Mouse (Mus musculus) lung, postnatal 36 days (tissue): Measurements from ENCODE around the gene Rom1.

Experiments used
- DNase-seq: peaks from one replicate; pipeline ENCODE4 v3.0.0; 2022; ENCODE audit warnings: mixed read lengths

Rom1 gene

GRCm38 (mm10) chr19:8941515-8942217 lies 12.5 kb upstream of the Rom1 start, which contains the start of gene Mta2:
Gene Mta2, plus strand, starts transcription at chr19:8941875.
- peak; percentile 96 for DNase-seq

GRCm38 (mm10) chr19:8941136-8941514 lies 12.0 kb upstream of the Rom1 start:
- no peak for DNase-seq

GRCm38 (mm10) chr19:8940526-8941133 lies 11.5 kb upstream of the Rom1 start:
- DNase-seq: no peak

GRCm38 (mm10) chr19:8936736-8937135 lies 7.6 kb upstream of the Rom1 start:
- no peak for DNase-seq

GRCm38 (mm10) chr19:8930771-8931170 lies 1.6 kb upstream of the Rom1 start:
- no peak for DNase-seq

- DNase-seq: no peak
These were observed 961 bp upstream of the Rom1 start for GRCm38 (mm10) chr19:8930117-8930516.

GRCm38 (mm10) chr19:8928689-8929223 lies 400 bp downstream of the Rom1 start:
- no peak for DNase-seq

GRCm38 (mm10) chr19:8927891-8928525 lies 1.1 kb downstream of the Rom1 start:
- no peak for DNase-seq

GRCm38 (mm10) chr19:8926766-8927165 lies 2.4 kb downstream of the Rom1 start:
- DNase-seq: no peak

- DNase-seq: no peak
These were observed 7.4 kb downstream of the Rom1 start for GRCm38 (mm10) chr19:8921741-8922140.

- DNase-seq: peak; percentile 70
These were observed 8.3 kb downstream of the Rom1 start for GRCm38 (mm10) chr19:8920836-8921291.

GRCm38 (mm10) chr19:8920073-8920736 lies 9.0 kb downstream of the Rom1 start, which contains the start of gene B3gat3:
Gene B3gat3, plus strand, starts transcription at chr19:8920374.
- peak; percentile 98 for DNase-seq

- no peak for DNase-seq
These were observed 9.5 kb downstream of the Rom1 start for GRCm38 (mm10) chr19:8919684-8920072.

- DNase-seq: no peak
These were observed 10.2 kb downstream of the Rom1 start for GRCm38 (mm10) chr19:8919000-8919399.

- DNase-seq: no peak
These were observed 14.9 kb downstream of the Rom1 start for GRCm38 (mm10) chr19:8914212-8914611.

GRCm38 (mm10) chr19:8911810-8912209 lies 17.3 kb downstream of the Rom1 start:
- no peak for DNase-seq

- no peak for DNase-seq
These were observed 20.6 kb downstream of the Rom1 start for GRCm38 (mm10) chr19:8908531-8908930.

- no peak for DNase-seq
These were observed 25.7 kb downstream of the Rom1 start for GRCm38 (mm10) chr19:8903412-8903811.

GRCm38 (mm10) chr19:8899079-8899478 lies 30.1 kb downstream of the Rom1 start:
- DNase-seq: no peak

- DNase-seq: no peak
These were observed 30.6 kb downstream of the Rom1 start for GRCm38 (mm10) chr19:8898576-8898975.

GRCm38 (mm10) chr19:8897865-8898495 lies 31.2 kb downstream of the Rom1 start, which contains the start of gene Ganab:
Gene Ganab, plus strand, starts transcription at chr19:8898071.
- peak; percentile 98 for DNase-seq

- peak; percentile 44 for DNase-seq
These were observed 31.8 kb downstream of the Rom1 start for GRCm38 (mm10) chr19:8897211-8897864.
